Mouse (Mus musculus) lung, postnatal 25 days (tissue): ENCODE measurements around the gene Kcnc2.

Experiments
- DNase-seq: peaks from one replicate; pipeline ENCODE4 v3.0.0; 2022; ENCODE audit warnings: low spot score

Kcnc2 gene

GRCm38 (mm10) chr10:112394399-112394970 lies 123.6 kb downstream of the Kcnc2 start:
- DNase-seq, result no peak

- no peak for DNase-seq
Measured at GRCm38 (mm10) chr10:112397194-112397593, 126.3 kb downstream of the Kcnc2 start.

- no peak for DNase-seq
Measured at GRCm38 (mm10) chr10:112400591-112401404, 129.9 kb downstream of the Kcnc2 start.

GRCm38 (mm10) chr10:112409525-112409924 lies 138.6 kb downstream of the Kcnc2 start:
- DNase-seq, result no peak

- no peak for DNase-seq
Measured at GRCm38 (mm10) chr10:112423327-112423726, 152.4 kb downstream of the Kcnc2 start.

- DNase-seq, result no peak
Measured at GRCm38 (mm10) chr10:112436950-112437349, 166.0 kb downstream of the Kcnc2 start.

- no peak for DNase-seq
Measured at GRCm38 (mm10) chr10:112444640-112445039, 173.7 kb downstream of the Kcnc2 start.

GRCm38 (mm10) chr10:112450910-112451309 lies 180.0 kb downstream of the Kcnc2 start:
- no peak for DNase-seq

GRCm38 (mm10) chr10:112468689-112469384 lies 197.9 kb downstream of the Kcnc2 start:
- no peak for DNase-seq

GRCm38 (mm10) chr10:112474122-112474810 lies 203.3 kb downstream of the Kcnc2 start:
- DNase-seq, result no peak

GRCm38 (mm10) chr10:112481461-112481860 lies 210.5 kb downstream of the Kcnc2 start:
- no peak for DNase-seq

- DNase-seq, result no peak
Measured at GRCm38 (mm10) chr10:112481921-112482607, 211.1 kb downstream of the Kcnc2 start.

- DNase-seq, result no peak
Measured at GRCm38 (mm10) chr10:112484387-112485105, 213.6 kb downstream of the Kcnc2 start.

- DNase-seq, result no peak
Measured at GRCm38 (mm10) chr10:112485819-112486218, 214.9 kb downstream of the Kcnc2 start.

- no peak for DNase-seq
Measured at GRCm38 (mm10) chr10:112488751-112489150, 217.8 kb downstream of the Kcnc2 start.
